Mouse (Mus musculus) lung, adult 2 months (tissue): ENCODE results near the gene Hmgcll1.

Source experiments
- CTCF ChIP-seq: fragments of 200-500 bp; IDR thresholded peaks from 2 replicates; pipeline ENCODE4 v1.5.1; 2011; ENCODE audit warnings: mild to moderate bottlenecking, low read length, control low read depth; ENCODE audit not compliant: insufficient read depth
- POLR2A ChIP-seq: fragments of 200-500 bp; IDR thresholded peaks from 2 replicates; pipeline ENCODE4 v1.6.1; 2011; ENCODE audit warnings: low read depth, mild to moderate bottlenecking, control low read depth, low read length, borderline replicate concordance; ENCODE audit errors: extremely low read depth

- TF ChIP-seq POLR2A (no peak), CTCF (no peak)
These were observed 158.1 kb downstream of the Hmgcll1 start for GRCm38 (mm10) chr9:76172686-76173295.
